Mouse (Mus musculus) embryonic facial prominence, embryonic 13.5 days (tissue): ENCODE data around the gene Ccdc188. TPM values are rescaled to one million over a fixed set of nuclear protein-coding genes. Genes with fewer than 3 reads are reported as not detected.
"Not testable (repeated sequence)": the region's sequence is repeated elsewhere in the genome, so short reads cannot be mapped to it uniquely, and the experiment has no call there.

ENCODE experiments used
- ATAC-seq: fragments of 200-750 bp; cut with Nextera tagmentation; 2 replicates; pipeline ENCODE4 v1.8.0; 2017; ENCODE audit warnings: low read depth; ENCODE audit not compliant: insufficient number of reproducible peaks, insufficient read depth, low FRiP score, low TSS enrichment
- H3K27ac ChIP-seq: fragments of 300-500 bp; sonication (generic); 2 replicates; pipeline ENCODE4 v1.5.1; 2015; ENCODE audit warnings: moderate library complexity, mild to moderate bottlenecking, inconsistent platforms
- H3K27me3 ChIP-seq: fragments of 300-500 bp; sonication (generic); 2 replicates; pipeline ENCODE4 v1.6.1; 2015; ENCODE audit warnings: mild to moderate bottlenecking, inconsistent platforms
- H3K36me3 ChIP-seq: fragments of 300-500 bp; sonication (generic); 2 replicates; pipeline ENCODE4 v1.6.1; 2015; ENCODE audit warnings: mild to moderate bottlenecking, inconsistent platforms
- H3K4me1 ChIP-seq: fragments of 300-500 bp; sonication (generic); 2 replicates; pipeline ENCODE4 v1.6.1; 2015; ENCODE audit warnings: inconsistent platforms
- H3K4me2 ChIP-seq: fragments of 300-500 bp; sonication (generic); 2 replicates; pipeline ENCODE4 v1.6.1; 2015; ENCODE audit warnings: moderate library complexity, mild to moderate bottlenecking, inconsistent platforms
- H3K4me3 ChIP-seq: fragments of 300-500 bp; sonication (generic); 2 replicates; pipeline ENCODE4 v1.5.1; 2015; ENCODE audit warnings: mild to moderate bottlenecking, inconsistent platforms
- H3K9ac ChIP-seq: fragments of 300-500 bp; sonication (generic); 2 replicates; pipeline ENCODE4 v1.6.1; 2015; ENCODE audit warnings: mild to moderate bottlenecking, inconsistent platforms
- H3K9me3 ChIP-seq: fragments of 300-500 bp; sonication (generic); 2 replicates; pipeline ENCODE4 v1.6.1; 2016; ENCODE audit warnings: inconsistent platforms
- WGBS: fragments of 180-500 bp; shearing (Covaris S2); methylation state at CpG from one replicate; pipeline ENCODE4 v1.1.7; 2015; ENCODE audit warnings: mixed read lengths; 5-methylcytosine and 5-hydroxymethylcytosine counted together
- polyA plus RNA-seq: library from polyadenylated mRNA; unstranded; fragments of >200 nt; fragmentation: Nextera tagmentation; extraction: Ambion mirVana; gene quantifications from 2 replicates; pipeline ENCODE4 v1.2.1, GENCODE M21; 2015

The Ccdc188 gene
- polyA plus RNA-seq, 1 experiment from 2014 or later: not detected

GRCm38 (mm10) chr16:18185715-18186449 is 31.8 kb upstream of the Ccdc188 start:
- no peak overlapping the region for H3K27ac ChIP-seq
- WGBS: 84% methylated on average over 8 of the region's 8 CpGs
- H3K36me3 ChIP-seq: no peaks in the 10 kb centered on the region
- H3K27me3 ChIP-seq: no peaks in the 10 kb centered on the region
- no peak overlapping the region for H3K4me3 ChIP-seq
- no peak for ATAC-seq
- no peaks in the 10 kb centered on the region for H3K9me3 ChIP-seq
- H3K9ac ChIP-seq: no peak overlapping the region
- H3K4me2 ChIP-seq: no peak overlapping the region
- H3K4me1 ChIP-seq: no peaks in the 10 kb centered on the region

DNA sequence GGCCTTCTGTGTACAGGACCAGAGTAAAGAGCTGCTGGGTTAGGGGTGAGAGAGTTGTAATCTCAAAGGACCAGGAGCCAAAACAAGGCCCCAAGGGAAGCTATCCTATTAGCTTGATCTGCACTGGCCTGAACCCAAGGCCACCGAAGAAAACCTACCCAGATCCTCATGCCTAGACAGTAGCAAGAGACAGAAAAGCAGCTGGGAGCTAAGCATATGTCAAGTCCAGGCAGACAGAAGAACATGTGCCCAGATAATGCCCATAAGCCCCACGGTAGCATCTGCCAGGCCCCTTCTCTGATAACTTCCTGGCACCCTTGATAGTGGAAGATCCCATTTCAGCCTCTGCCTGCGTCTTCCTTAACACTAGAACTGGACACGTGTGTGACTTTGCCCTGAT is 30.9 kb upstream of the Ccdc188 start:
- Histone ChIP-seq H3K36me3 (no peaks in the 10 kb centered on the region), H3K4me2 (no peak overlapping the region), H3K4me3 (no peak overlapping the region), H3K9me3 (no peaks in the 10 kb centered on the region), H3K4me1 (no peaks in the 10 kb centered on the region), H3K27me3 (no peaks in the 10 kb centered on the region), H3K9ac (no peak overlapping the region), H3K27ac (no peak overlapping the region)
- 82% methylated on average over 4 of the region's 4 CpGs for whole genome bisulfite sequencing
- ATAC-seq: no peak

GRCm38 (mm10) chr16:18187221-18187620 is 30.5 kb upstream of the Ccdc188 start:
- Histone ChIP-seq H3K9me3 (no peaks in the 10 kb centered on the region), H3K27me3 (no peaks in the 10 kb centered on the region), H3K9ac (no peak overlapping the region), H3K4me2 (no peak overlapping the region), H3K4me1 (no peaks in the 10 kb centered on the region), H3K4me3 (no peak overlapping the region), H3K36me3 (no peaks in the 10 kb centered on the region), H3K27ac (no peak overlapping the region)
- ATAC-seq: no peak
- WGBS: 96% methylated on average over 3 of the region's 3 CpGs

GRCm38 (mm10) chr16:18191006-18191405 is 26.7 kb upstream of the Ccdc188 start:
- Histone ChIP-seq H3K9me3 (no peaks in the 10 kb centered on the region), H3K4me3 (no peak overlapping the region), H3K4me1 (peaks cover 15% of the 10 kb centered on the region; the same call in 1 of the 2 replicates), H3K27me3 (no peaks in the 10 kb centered on the region), H3K9ac (no peak overlapping the region), H3K36me3 (no peaks in the 10 kb centered on the region), H3K27ac (no peak overlapping the region), H3K4me2 (no peak overlapping the region)
- ATAC-seq: no peak
- 65% methylated on average over 2 of the region's 2 CpGs for WGBS

DNA sequence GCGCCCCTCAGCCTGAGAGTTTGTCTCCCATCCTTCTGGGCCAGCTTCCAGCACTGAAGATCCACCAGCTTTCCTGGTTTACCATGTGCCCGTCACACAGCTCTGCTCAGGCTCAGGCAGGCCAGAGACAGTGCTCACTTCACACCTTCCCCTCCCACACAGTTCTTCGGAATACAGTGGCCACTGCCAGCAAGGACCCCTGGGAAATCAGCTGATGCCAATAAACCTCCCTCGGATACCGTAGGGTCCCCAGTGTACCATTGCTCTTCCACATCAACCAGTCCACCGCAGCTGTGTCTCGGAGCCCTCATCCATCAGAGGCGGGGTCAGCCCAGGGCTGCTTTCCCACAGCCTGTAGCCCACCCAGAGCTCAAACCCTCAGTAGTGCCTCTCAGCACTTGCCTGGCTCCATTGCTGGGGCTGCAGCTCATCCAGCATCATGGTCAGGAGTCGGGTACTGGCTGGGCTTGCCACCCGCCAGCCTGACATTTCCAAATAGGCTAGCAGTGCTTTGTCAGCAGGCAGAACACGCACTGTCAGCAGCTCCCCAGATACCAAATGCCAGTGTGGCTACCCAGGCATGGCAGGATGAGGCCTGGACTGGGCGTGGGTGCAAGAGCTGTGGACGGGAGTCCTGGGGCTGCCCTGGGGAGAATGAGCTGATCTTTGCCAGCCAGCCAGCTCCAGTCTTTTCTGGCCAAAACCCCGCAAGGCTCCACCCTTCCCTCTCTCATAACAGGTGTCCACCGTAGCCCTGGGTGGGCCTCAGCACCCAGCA is 23.3 kb upstream of the Ccdc188 start:
- no peaks in the 10 kb centered on the region for H3K9me3 ChIP-seq
- H3K4me3 ChIP-seq: no peak overlapping the region
- no peak overlapping the region for H3K4me2 ChIP-seq
- 0 out of 2 replicates have a peak overlapping the region, but pooled peaks have one; percentile 11 for H3K9ac ChIP-seq
- no peak for ATAC-seq
- WGBS: 73% methylated on average over 15 of the region's 15 CpGs
- H3K4me1 ChIP-seq: peaks cover 20% of the 10 kb centered on the region; the same call in 1 of the 2 replicates
- H3K27me3 ChIP-seq: no peaks in the 10 kb centered on the region
- H3K36me3 ChIP-seq: no peaks in the 10 kb centered on the region
- H3K27ac ChIP-seq: peak overlapping the region; percentile 48; the same call in 1 of the 2 replicates

- H3K4me3 ChIP-seq: no peak overlapping the region
- WGBS: 54% methylated on average over 5 of the region's 5 CpGs
- no peak for ATAC-seq
- peak overlapping the region; percentile 48; the same call in 1 of the 2 replicates for H3K27ac ChIP-seq
- peaks cover 20% of the 10 kb centered on the region; the same call in 1 of the 2 replicates for H3K4me1 ChIP-seq
- no peak overlapping the region for H3K9ac ChIP-seq
- H3K36me3 ChIP-seq: no peaks in the 10 kb centered on the region
- no peak overlapping the region for H3K4me2 ChIP-seq
- no peaks in the 10 kb centered on the region for H3K27me3 ChIP-seq
- no peaks in the 10 kb centered on the region for H3K9me3 ChIP-seq
These were observed 22.6 kb upstream of the Ccdc188 start for GRCm38 (mm10) chr16:18195068-18195467.

DNA sequence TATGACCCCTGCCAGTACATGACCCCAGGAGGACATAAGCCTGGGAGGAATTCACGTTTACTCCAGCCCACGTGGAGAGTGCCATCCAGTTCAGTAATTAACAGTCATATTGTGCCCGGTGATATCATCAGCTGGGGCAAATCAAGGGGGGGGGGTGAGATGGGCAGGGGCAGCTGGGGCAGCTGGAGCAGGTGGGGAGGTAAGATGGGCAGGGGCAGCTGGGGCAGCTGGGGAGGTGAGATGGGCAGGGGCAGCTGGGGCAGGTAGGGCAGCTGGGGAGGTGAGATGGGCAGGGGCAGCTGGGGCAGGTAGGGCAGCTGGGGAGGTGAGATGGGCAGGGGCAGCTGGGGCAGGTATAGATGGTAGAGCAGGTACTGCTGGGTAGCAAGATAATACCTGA is 22.1 kb upstream of the Ccdc188 start:
- not testable (repeated sequence) for H3K27me3 ChIP-seq, H3K4me2 ChIP-seq, ATAC-seq, H3K9ac ChIP-seq, H3K27ac ChIP-seq, H3K36me3 ChIP-seq, H3K4me3 ChIP-seq, H3K9me3 ChIP-seq
- 48% methylated on average over 3 of the region's 3 CpGs for WGBS
- H3K4me1 ChIP-seq: peaks cover 20% of the 10 kb centered on the region; the same call in 1 of the 2 replicates

DNA sequence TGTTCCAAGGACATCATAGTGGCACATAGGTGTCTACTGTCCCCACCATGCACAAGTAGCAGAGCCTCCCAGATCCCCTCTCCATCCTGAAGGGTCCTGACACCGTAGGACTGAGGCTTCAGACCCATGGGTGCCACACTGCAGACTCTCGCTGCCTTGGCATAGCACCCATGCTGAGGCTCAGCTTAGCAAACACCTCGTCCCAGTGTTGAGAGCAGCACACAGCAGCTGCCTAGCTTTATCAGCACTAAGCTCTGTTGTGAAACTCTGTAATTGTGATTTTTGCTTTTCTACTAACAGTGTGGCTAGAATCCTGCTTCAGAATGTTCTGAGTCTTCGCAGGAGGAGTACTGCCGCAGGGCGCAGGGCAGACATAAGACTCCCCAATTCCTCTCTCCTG is 19.8 kb upstream of the Ccdc188 start:
- H3K36me3 ChIP-seq: no peaks in the 10 kb centered on the region
- ATAC-seq: no peak
- no peak overlapping the region for H3K4me2 ChIP-seq
- H3K27ac ChIP-seq: no peak overlapping the region
- no peaks in the 10 kb centered on the region for H3K9me3 ChIP-seq
- H3K4me3 ChIP-seq: no peak overlapping the region
- H3K9ac ChIP-seq: no peak overlapping the region
- WGBS: 79% methylated on average over 6 of the region's 6 CpGs
- no peaks in the 10 kb centered on the region for H3K27me3 ChIP-seq
- H3K4me1 ChIP-seq: peaks cover 25% of the 10 kb centered on the region; the same call in 1 of the 2 replicates

GRCm38 (mm10) chr16:18198365-18199098 is 19.1 kb upstream of the Ccdc188 start:
- ATAC-seq: no peak
- H3K27ac ChIP-seq: no peak overlapping the region
- no peak overlapping the region for H3K4me3 ChIP-seq
- no peaks in the 10 kb centered on the region for H3K9me3 ChIP-seq
- no peak overlapping the region for H3K4me2 ChIP-seq
- H3K4me1 ChIP-seq: peaks cover 25% of the 10 kb centered on the region; the same call in 1 of the 2 replicates
- 80% methylated on average over 10 of the region's 10 CpGs for WGBS
- no peaks in the 10 kb centered on the region for H3K36me3 ChIP-seq
- no peaks in the 10 kb centered on the region for H3K27me3 ChIP-seq
- H3K9ac ChIP-seq: 0 out of 2 replicates have a peak overlapping the region, but pooled peaks have one; percentile 16

GRCm38 (mm10) chr16:18200062-18200461 is 17.6 kb upstream of the Ccdc188 start:
- ATAC-seq: no peak
- 70% methylated on average over 2 of the region's 2 CpGs for WGBS
- Histone ChIP-seq H3K27me3 (no peaks in the 10 kb centered on the region), H3K4me2 (no peak overlapping the region), H3K4me1 (peaks cover 13% of the 10 kb centered on the region; the same call in 1 of the 2 replicates), H3K9ac (no peak overlapping the region), H3K9me3 (no peaks in the 10 kb centered on the region), H3K27ac (no peak overlapping the region), H3K4me3 (no peak overlapping the region), H3K36me3 (no peaks in the 10 kb centered on the region)

DNA sequence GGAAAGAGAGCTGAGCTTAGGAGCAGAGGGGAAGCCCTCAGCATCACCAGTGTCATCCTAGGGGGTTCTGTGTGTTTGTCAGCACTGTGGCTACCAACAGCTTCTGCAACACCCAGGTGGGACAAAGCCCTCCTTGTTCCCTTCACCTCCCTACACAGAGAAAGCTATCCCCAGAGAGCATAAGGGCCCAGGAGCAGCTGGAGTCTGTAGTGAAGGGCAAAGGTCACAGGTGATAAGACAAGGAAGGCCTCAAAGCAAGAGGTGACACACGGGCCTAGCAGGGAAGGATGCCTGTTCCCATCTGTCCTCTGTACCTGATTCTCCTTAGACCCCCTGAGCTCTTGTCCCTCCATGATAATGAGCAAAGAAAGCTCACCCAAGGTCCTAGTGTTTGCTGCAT is 16.1 kb upstream of the Ccdc188 start:
- Histone ChIP-seq H3K4me1 (peaks cover 11% of the 10 kb centered on the region; the same call in 1 of the 2 replicates), H3K9ac (no peak overlapping the region), H3K4me2 (no peak overlapping the region), H3K36me3 (no peaks in the 10 kb centered on the region), H3K27ac (no peak overlapping the region), H3K4me3 (no peak overlapping the region), H3K9me3 (no peaks in the 10 kb centered on the region), H3K27me3 (peaks cover 3% of the 10 kb centered on the region; the same call in 1 of the 2 replicates)
- 16% methylated on average over 1 of the region's 1 CpGs for WGBS
- no peak for ATAC-seq
